Mouse (Mus musculus): ENCODE data around the gene Sco2. TPM values are rescaled to one million over a fixed set of nuclear protein-coding genes. Genes with fewer than 3 reads are reported as not detected.

Sco2 gene
- 70.4 and 142 TPM in 2 replicates for polyA plus RNA-seq (2012; rRNA removed)

DNA sequence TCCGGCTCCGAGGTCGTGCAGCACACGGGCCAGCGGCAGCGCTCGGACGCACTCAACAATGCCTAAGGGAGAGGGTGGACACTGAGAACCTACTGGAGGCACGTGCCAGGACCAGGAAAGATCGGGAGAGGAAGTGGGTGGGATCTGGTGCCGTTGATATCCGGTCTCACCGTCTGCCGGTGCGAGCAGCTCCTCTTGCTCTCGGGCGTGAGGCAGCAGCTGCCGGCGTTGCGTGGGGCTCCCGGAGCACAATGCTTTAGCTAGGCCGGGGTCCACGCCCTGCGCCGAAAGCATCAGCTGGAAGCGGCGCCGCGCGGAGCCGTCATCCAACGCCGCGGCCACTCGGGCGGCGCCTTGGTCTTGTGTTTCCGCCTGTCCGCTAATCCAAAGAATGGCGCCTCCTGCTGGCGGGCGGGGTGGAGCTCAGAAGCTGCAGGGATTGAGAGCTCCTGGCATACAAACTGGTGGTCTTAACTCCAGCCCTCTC is at the start of gene Sco2:
Gene Sco2 (minus strand): TSS at position 85 of the 487 bp plus-strand sequence.
- WGBS = under 1% methylated on average over 42 of the region's 42 CpGs
- DNase-seq (ENCODE audit: low read depth, low spot score) = peak; percentile 65

DNA sequence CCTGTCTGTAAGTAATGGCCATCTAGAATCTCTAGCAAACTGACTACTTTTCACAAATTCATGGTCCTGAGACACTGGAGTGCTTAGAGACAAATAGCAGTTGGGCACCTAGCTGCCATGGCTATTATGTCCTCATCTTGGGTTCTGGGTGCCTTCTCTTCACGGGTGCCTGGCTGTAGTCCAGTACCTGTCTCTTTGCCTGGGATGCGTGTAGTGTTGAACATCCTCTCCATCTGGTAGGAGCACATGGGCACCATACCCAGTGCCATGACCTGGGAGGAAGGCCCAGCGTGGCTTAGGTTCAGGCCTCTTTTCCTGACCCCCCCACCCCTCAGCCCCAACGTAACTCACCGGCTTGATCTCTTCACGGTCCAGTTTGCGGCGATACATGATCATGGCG is 48.3 kb upstream of the Sco2 start:
- WGBS = 94% methylated on average over 9 of the region's 9 CpGs
- no peak for DNase-seq (ENCODE audit: low read depth, low spot score)

DNA sequence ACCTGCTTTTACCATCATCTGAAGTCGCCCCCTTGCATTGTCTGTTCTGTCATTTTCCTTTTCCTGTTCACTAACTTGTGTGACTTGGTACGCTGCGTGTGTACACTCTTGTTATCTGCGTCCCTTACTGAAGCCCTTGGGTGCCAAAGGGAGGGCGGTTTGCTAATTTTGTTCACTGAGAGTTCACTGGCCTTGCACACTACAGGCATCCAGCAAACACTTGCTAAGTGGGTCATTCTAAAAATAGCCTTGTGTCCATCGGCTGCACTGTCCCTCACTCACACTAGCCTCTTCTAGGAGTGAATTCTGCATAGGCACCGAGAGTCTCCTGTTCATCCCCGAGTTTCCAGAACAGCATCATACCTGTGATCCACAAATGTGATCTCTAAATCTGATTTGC is 41.6 kb upstream of the Sco2 start:
- no peak for DNase-seq (ENCODE audit: low read depth, low spot score)
- WGBS = 83% methylated on average over 8 of the region's 8 CpGs

DNA sequence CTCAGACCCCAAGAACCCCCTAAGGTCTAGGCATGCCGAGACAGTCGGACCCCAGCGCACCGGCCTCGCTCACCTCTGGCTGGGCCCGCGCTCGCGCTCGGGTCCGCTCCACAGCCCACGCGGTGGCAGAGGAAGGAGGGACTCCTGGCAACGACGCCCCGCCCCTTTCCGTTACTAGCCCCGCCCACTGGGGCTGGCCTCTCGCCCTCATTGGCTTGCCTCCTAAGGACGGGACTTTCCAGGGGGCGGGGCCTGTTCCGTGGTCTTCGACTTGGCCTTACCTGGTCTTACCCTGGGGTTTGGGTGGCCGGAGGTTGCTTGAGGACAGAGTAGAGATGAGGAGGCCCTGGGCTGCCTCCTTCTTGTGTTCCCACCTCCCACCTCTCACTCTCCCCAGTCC is 36.5 kb upstream of the Sco2 start, which contains the start of gene Syce3:
Gene Syce3 (minus strand): TSS at position 386 of the 400 bp plus-strand sequence.
- DNase-seq (ENCODE audit: low read depth, low spot score) = no peak
- 83% methylated on average over 24 of the region's 24 CpGs for WGBS

DNA sequence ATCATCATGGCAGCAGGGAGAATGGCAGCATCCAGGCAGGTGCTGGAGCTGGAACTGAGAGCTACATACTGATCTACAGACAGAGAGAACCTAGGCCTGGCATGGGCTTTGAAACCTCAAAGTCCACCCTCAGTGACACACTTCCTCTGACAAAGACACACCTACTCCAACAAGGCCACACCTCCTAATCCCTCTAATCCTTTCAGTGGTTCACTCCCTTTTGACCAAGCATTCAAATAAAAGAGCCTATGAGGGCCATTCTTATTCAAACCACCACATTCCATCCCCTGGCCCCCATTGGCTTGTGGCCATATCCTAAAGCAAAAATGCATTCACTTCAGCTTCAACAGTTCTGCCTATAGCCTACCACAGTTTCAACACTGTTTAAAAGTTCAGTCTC is 33.0 kb upstream of the Sco2 start:
- DNase-seq (ENCODE audit: low read depth, low spot score) = no peak

DNA sequence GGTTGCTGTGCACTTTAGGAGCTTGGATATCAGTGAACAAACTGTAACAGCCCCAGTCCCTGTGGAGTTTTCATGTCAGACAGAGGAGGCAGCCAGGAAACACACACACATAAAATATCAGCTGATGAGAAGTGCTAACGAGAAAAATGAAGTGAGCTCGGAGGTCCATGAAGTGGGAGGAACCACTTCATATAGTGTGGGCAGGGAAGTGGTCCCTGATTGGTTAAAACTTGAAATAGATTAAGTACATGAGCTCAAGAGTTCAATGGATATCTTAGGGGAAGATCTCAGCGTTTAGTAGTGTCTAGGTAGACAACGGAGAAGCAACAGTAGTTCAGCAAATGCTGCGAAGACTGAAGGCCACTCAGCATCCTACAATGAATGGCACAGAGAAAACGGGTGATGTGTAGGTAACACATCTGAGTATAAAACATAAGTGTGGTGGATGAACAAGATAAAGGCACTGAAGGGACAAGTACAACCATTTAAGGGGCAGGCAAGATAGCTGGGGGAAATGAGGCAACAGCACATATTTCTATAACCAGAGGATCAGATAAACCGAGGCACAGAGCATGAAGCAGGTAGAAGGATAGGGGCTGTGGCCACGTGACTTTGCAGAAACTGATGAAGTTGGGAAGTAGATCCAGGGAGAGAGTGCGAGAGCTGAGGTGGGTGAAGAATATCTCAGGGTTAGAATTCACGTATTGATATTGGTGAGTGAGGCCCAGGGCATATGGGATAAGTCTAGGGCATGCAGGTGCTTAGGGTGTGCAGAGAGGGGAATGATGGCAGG is 31.4 kb upstream of the Sco2 start:
- no peak for DNase-seq (ENCODE audit: low read depth, low spot score)
- WGBS = 76% methylated on average over 10 of the region's 10 CpGs

DNA sequence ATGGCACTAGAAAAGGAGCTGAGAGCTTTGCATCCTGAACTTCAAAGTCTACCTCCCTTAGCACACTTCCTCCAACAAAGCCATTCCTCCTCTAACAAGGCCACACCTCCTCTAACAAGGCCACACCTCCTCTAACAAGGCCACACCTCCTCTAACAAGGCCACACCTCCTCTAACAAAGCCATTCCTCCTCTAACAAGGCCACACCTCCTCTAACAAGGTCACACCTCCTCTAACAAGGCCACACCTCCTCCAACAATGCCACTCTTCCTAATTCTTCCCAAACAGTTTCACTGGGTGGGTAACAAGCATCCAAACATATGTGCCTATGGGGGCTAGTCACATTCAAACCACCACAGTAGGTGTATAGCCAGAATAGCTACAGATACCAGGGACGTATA is 28.8 kb upstream of the Sco2 start:
- WGBS = 88% methylated on average over 1 of the region's 1 CpGs
- DNase-seq (ENCODE audit: low read depth, low spot score) = no peak

DNA sequence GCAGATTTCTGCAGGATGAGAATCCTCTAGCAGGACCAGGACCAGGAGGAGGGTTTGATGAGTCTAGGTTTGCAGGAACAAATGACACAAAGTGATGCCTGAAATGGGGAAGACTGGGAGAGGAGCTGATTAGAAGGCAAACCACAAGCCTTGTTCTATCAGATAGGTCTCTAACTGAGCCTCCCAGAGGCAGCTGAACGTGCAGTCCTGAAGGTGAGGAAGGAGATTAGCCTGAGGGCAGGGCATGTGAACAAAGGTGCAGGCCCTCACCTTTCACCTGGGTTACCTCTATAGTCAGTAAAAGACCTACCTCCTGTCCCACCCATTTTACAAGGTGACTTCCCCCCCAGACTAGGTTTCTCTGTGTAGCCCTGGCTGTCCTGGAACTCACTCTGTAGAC is 26.1 kb upstream of the Sco2 start:
- no peak for DNase-seq (ENCODE audit: low read depth, low spot score)
- 23% methylated on average over 1 of the region's 1 CpGs for WGBS

DNA sequence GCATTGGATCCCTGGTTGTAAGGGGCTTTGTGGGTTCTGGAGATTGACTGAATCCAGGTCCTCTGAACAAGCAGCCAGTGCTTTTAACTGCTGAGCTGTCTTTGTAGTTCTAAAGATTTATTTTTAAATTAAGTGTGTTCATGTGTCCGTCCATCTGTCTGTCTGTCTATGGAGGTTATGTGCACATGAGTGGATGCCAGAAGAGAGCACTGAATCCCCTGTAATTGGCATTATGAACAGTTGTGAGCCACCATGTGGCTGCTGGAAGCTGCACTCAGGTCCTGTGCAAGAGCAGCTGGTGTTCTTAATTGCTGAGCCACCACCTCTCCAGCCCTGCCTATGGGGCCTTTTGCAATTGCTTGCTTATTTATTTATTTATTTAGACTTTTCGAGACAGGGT is 24.5 kb upstream of the Sco2 start:
- WGBS = 66% methylated on average over 2 of the region's 2 CpGs
- DNase-seq (ENCODE audit: low read depth, low spot score) = no peak

DNA sequence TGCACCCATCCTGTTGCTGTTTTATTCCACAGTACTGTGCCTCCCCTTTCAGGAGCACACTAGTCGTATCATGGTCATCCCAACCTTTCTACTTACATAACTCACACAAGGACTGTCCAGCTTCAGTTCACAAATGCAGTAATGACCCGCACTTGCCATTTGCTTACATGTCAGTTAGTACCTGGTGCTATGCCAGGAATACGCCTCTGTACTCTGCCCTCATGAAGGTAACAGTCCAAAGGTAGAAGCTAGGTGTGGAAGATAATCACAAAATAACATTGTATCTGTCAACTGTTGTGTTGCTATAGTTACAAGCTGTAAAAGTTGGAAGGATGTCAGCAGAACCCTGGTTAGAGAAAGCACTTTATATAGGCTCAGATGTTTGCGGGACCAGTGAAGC is 23.2 kb upstream of the Sco2 start:
- DNase-seq (ENCODE audit: low read depth, low spot score) = peak; percentile 96
- 36% methylated on average over 4 of the region's 4 CpGs for WGBS

DNA sequence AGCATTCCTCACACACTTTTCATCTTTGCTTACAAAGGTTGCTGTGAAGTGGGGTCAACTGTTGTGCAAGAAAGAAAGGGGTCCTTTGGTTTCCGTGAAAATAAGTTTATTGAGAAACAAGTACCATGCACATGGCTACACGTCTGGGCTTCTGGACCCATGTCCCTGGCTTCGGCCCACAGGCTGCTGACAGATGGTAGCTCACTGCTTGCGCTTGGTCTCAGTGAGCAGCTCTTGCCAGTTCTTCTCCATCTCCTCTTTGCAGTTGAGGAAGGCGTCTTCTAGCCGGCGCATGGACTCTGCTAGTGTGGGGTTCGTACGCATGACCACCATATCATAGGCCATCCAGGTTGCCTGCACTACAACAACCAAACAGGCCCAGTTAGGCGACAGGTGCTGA is 16.4 kb upstream of the Sco2 start:
- WGBS = 95% methylated on average over 10 of the region's 10 CpGs
- no peak for DNase-seq (ENCODE audit: low read depth, low spot score)

DNA sequence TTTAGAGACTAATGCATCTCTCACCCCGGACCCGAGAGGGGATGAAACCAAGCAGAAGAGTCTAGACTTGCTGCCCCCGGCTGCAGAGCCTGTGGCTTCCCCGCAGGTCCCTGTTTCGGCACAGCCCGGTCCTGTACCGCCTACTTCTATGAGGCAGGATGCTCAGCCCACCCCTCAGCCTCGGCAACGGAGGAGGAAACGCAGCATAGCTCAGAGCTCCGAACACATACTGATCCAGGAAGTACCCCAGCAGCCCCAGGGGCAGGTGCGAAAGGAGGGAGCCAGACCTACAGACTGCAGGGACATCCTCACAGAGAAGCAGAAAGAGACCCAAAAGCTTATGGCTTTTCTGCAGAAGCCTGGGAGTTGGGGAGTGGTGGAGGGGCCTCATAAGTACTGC is 13.5 kb upstream of the Sco2 start:
- no peak for DNase-seq (ENCODE audit: low read depth, low spot score)
- 51% methylated on average over 12 of the region's 12 CpGs for WGBS

DNA sequence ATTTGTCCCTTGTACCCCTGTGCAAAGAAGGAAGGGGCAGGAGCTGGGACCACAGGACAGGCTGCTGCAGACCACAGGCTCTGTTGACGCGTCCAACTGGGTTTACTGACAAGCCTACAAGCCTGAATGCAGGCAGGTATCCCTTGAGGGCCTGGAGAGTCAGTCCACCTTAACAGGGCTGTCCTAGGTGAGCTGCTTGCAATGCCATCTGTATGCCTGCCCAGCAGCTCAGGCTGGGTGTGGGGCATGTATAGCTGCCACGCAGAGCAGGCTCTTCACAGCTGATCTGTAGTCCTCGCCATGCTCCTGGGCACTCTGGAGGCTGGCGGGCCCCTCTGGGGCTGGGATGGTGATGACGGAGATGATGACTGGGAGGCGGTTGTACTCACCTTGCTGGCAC is 11.0 kb upstream of the Sco2 start, which contains the start of gene Klhdc7b:
Gene Klhdc7b (plus strand): TSS at position 301 of the 400 bp plus-strand sequence.
- DNase-seq (ENCODE audit: low read depth, low spot score) = no peak
- 83% methylated on average over 7 of the region's 7 CpGs for WGBS

DNA sequence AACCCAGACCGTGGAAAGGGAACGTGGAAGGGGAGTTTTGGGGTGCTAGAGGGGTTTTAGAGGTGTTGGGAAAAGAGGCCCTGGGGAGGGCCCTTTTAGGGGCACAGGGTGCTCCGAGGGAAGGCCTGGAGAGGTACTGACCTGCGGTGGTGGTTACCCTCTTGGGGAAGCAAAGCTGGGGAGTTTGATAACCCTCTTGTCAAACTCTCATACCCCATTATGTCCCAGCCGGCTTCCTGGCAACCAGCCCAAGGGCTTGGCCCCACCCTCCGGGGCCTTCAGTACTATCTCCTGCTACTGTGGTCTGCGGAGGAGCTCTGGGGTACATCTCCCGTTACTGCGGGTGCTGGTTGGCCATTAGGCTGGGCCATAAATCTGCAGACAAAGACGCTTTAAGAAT is 5.8 kb upstream of the Sco2 start:
- no peak for DNase-seq (ENCODE audit: low read depth, low spot score)
- 20% methylated on average over 10 of the region's 10 CpGs for WGBS

DNA sequence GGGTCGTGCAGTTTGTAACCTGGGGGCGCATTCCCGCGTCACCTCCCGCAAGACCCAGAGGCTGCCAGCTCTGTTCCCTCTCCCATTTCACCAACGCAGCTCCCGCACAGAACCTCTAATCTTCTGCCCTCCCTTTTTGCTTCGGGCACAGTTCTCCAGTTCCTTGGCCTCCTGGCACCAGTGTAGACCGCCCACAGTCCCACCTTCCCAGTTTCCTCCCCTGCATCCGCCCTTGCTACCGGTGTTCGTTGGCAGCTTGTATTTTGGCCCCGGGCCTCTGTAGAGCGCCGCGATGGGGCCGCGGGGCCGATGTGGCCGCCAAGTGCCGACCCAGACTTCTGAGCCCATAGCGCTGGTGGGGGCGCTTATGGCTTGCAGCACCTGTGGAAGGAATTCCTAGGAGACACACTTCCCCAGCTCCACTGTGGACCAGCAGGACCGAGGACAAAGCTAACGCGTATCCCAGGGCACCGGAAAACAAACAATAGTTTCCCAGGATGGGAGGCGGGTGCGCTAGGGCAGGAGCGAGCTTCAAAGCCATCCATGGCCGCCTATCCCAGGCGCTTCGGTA is 5.3 kb upstream of the Sco2 start, which contains the start of gene Odf3b:
Gene Odf3b (minus strand): TSS at position 452 of the 571 bp plus-strand sequence.
- DNase-seq (ENCODE audit: low read depth, low spot score) = no peak
- WGBS = under 1% methylated on average over 33 of the region's 33 CpGs

DNA sequence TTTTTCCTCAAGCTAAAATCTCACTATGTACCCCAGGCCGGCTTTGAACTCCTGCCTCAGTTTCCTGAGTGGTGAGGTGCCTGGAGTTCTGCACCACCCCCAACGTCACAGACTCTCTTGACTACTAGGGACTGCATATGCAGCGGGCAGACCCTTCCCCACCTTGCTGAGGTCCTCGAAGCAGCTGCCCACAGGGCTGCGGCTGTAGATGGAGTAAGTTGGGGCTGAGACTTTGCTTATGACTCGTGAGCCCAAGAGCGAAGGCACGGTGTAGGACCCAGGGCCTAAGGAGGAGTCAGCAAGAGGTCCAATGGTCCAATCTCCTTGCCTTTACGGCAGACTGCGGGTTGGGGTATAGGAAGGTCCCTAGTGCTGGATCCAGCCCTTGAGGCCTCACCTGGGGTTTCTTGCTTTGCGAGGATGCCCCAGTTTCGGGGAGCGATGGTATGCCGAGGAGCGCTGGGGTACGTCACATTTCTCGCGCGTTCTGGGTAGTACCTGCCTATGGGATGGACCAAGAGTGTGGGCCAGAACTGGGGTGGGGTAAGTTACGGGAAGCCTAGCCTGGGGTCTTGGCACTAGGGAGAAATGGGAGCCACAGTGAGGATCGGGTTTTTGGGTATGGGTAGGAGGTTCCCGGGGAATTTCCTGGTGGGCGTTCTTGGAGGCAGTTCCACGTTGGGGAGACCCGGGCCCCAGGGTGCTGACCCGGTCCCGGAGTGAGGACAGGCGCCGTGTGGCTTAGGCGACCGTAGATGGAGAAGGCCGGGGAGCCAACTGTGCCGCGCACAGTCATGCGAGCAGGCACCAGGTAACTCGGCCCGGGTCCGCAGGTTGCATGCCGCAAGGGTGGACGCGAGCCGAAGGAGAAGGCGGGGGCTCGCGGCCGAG is 4.5 kb upstream of the Sco2 start:
- DNase-seq (ENCODE audit: low read depth, low spot score) = no peak
- 19% methylated on average over 46 of the region's 46 CpGs for WGBS

DNA sequence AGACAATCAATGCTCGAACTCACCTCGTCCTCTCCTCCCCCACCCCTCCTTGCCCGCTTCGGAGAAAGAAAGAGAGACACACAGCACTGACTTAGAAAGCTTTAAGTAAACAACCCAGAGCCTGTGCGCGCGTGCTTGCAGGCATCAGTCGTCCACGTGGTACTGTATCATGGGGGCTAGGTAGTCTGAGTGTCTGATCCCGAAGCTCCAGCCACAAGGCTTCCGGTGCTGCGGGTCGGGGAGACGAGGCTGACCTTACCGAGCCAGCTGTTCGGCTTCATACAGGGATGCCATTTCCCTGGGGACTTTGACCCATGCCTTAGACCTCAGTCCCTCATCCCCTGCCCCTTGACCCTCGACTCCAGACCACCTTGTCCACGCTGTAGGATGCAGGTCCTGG is 3.7 kb upstream of the Sco2 start:
- no peak for DNase-seq (ENCODE audit: low read depth, low spot score)

DNA sequence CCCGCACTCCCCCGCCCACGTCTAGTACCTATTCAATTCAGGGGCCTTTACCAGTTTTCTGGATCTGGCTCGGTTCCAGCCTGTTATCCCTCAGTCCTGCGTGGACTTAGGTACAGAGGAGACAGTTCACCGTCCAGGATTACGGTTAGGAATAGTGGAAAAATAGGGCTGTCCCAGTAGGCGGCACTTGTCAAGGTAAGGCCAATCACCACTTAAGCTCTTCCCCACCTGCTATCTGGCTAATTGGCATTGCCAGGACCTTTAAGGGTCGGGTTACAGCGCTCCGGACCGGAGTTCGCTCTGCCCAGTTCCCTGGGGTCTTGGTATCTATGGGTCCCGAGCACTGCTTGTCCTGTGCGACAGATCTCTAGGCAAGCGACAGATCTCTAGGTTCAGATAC is 3.3 kb upstream of the Sco2 start, which contains the start of gene Tymp:
Gene Tymp (minus strand): TSS at position 83 of the 400 bp plus-strand sequence.
- 44% methylated on average over 16 of the region's 16 CpGs for whole genome bisulfite sequencing
- DNase-seq (ENCODE audit: low read depth, low spot score) = no peak

More for the DNA sequence above, 3.7 kb upstream of the Sco2 start:
- 7% methylated on average over 18 of the region's 18 CpGs for WGBS

DNA sequence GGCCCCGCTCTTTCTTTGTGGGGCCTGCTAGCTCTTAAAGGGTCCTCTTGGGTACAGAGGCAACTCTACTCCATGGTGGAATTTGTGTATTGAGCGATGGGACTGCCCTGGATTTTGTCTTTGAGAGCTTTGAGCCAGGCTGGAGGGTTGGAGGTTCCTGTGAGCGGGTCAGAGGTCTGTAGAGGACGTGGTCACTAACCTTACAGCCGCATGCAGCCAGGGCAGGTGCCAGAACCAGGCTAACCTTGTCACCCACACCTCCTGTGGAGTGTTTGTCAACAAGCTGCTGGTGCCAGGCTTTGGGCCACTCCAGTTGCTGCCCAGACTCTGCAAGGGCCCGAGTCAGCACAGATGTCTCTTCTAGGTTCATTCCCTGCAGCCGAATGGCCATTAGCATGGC is 2.4 kb upstream of the Sco2 start:
- DNase-seq (ENCODE audit: low read depth, low spot score) = no peak

More for the DNA sequence above, 2.4 kb upstream of the Sco2 start:
- 87% methylated on average over 7 of the region's 7 CpGs for WGBS

All from large intestine, adult 2 months (tissue).